Mouse (Mus musculus): ENCODE data around the gene Stoml1.

DNA sequence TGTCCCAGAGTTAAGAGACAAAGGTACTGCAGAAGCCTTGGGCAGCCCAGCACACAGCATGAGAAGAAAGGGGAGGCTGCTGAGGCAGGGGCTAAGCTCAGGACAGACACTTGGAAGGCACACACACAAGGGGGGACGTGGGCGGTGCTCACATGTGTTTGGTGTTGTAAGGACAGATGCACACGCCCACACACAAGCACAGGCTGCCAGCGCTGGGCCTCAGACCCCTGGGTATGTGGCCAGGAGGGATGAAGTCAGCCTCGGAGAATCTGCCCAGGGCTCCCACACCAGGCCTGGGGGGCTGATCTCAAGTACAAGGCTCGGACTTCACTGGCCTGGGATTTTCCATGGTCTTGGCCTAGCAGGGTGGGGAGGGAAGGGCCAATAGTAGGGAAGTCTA, 55.4 kb downstream of the Stoml1 start:
- TF ChIP-seq EP300 (IDR thresholded peaks at IDR 0.05; ENCODE audit: low read depth) = no peak
- no peak for TF ChIP-seq CTCF (IDR thresholded peaks at IDR 0.05; ENCODE audit: low read depth)

Measured in liver, embryonic 14.5 days (tissue).